Mouse (Mus musculus): ENCODE results near the gene Il17rd.

- TF ChIP-seq ZNF384 (IDR thresholded peaks at IDR 0.05; ENCODE audit: low read depth, low read length) (no peak), RAD21 (IDR thresholded peaks at IDR 0.05; ENCODE audit: low read depth, low read length) (peak; percentile 89), ZKSCAN1 (IDR thresholded peaks at IDR 0.05; ENCODE audit: low read depth, low read length) (no peak), CTCF (IDR thresholded peaks at IDR 0.05 in 2 of 3, conservative IDR thresholded peaks at IDR 0.05 in 1 of 3; ENCODE audit: control insufficient read depth in 1 of 3, insufficient read depth in 1 of 3, low read depth in 2 of 3, low read length in 3 of 3, poor library complexity in 1 of 3, severe bottlenecking in 1 of 3) (peak; percentile 48 to 86 (median 63); a peak in 5 of 6 replicates), ELF1 (IDR thresholded peaks at IDR 0.05; ENCODE audit: low read depth, low read length) (no peak), MYB (IDR thresholded peaks at IDR 0.05; ENCODE audit: low read depth, low read length) (no peak), BHLHE40 (IDR thresholded peaks at IDR 0.05; ENCODE audit: borderline replicate concordance, low read depth, low read length) (no peak), USF1 (IDR thresholded peaks at IDR 0.05; ENCODE audit: low read depth, low read length) (peak; percentile 64; the same call in 1 of the 2 replicates), NRF1 (IDR thresholded peaks at IDR 0.05; ENCODE audit: insufficient read depth, low read depth, low read length, poor library complexity, severe bottlenecking) (no peak), MXI1 (IDR thresholded peaks at IDR 0.05; ENCODE audit: low read depth, low read length) (no peak), POLR2A (IDR thresholded peaks at IDR 0.05; ENCODE audit: control insufficient read depth in 1 of 2, insufficient read depth in 1 of 2, low read depth in 1 of 2, low read length in 2 of 2, poor library complexity in 1 of 2) (no peak)
Measured at GRCm38 (mm10) chr14:27096779-27097178, 58.0 kb downstream of the Il17rd start.
